Mouse (Mus musculus): ENCODE data around the gene Sf3b6. TPM values are rescaled to one million over a fixed set of nuclear protein-coding genes. Genes with fewer than 3 reads are reported as not detected.

The Sf3b6 gene
- polyA plus RNA-seq, 1 experiment from 2014 or later: 263 TPM

- no peak for ATAC-seq (ENCODE audit: insufficient number of reproducible peaks, insufficient read depth, low FRiP score, low TSS enrichment, low read depth)
- Histone ChIP-seq H3K27me3 (peaks cover 6% of the 10 kb centered on the region), H3K4me2 (no peak overlapping the region)
Observed at GRCm38 (mm10) chr12:4842456-4842855, 25.1 kb downstream of the Sf3b6 start.

GRCm38 (mm10) chr12:4842890-4843597 lies 25.7 kb downstream of the Sf3b6 start, which contains the start of gene Wdcp:
Gene Wdcp, plus strand, starts transcription at chr12:4843303.
- Histone ChIP-seq H3K36me3 (no peaks in the 10 kb centered on the region), H3K27ac (peak within 1 kb of the TSS; percentile 57; the same call in 1 of the 2 replicates), H3K4me3 (peak within 1 kb of the TSS; percentile 78), H3K4me2 (peak within 1 kb of the TSS; percentile 91), H3K9ac (peak within 1 kb of the TSS; percentile 75), H3K9me3 (no peaks in the 10 kb centered on the region), H3K27me3 (peaks cover 6% of the 10 kb centered on the region), H3K4me1 (peaks cover 24% of the 10 kb centered on the region)
- ATAC-seq (ENCODE audit: insufficient number of reproducible peaks, insufficient read depth, low FRiP score, low TSS enrichment, low read depth): peak; percentile 90
- under 1% methylated on average over 30 of the region's 30 CpGs for WGBS

More at GRCm38 (mm10) chr12:4842456-4842855, 25.1 kb downstream of the Sf3b6 start:
- Histone ChIP-seq H3K4me3 (0 out of 2 replicates have a peak overlapping the region, but pooled peaks have one; percentile 78), H3K36me3 (no peaks in the 10 kb centered on the region), H3K27ac (no peak overlapping the region), H3K9ac (no peak overlapping the region), H3K4me1 (peaks cover 24% of the 10 kb centered on the region), H3K9me3 (no peaks in the 10 kb centered on the region)
- WGBS: 83% methylated on average over 8 of the region's 8 CpGs

GRCm38 (mm10) chr12:4843741-4844140 lies 26.4 kb downstream of the Sf3b6 start:
- no peak for ATAC-seq (ENCODE audit: insufficient number of reproducible peaks, insufficient read depth, low FRiP score, low TSS enrichment, low read depth)
- peak overlapping the region; percentile 65 for H3K4me2 ChIP-seq
- H3K4me1 ChIP-seq: peaks cover 24% of the 10 kb centered on the region
- WGBS: under 1% methylated on average over 12 of the region's 12 CpGs
- H3K27ac ChIP-seq: peak overlapping the region; percentile 57; the same call in 1 of the 2 replicates
- no peaks in the 10 kb centered on the region for H3K36me3 ChIP-seq
- peak overlapping the region; percentile 69 for H3K4me3 ChIP-seq
- H3K9ac ChIP-seq: peak overlapping the region; percentile 75
- no peaks in the 10 kb centered on the region for H3K9me3 ChIP-seq
- peaks cover 6% of the 10 kb centered on the region for H3K27me3 ChIP-seq

GRCm38 (mm10) chr12:4856160-4856559 lies 38.8 kb downstream of the Sf3b6 start:
- Histone ChIP-seq H3K27ac (no peak overlapping the region), H3K4me2 (no peak overlapping the region), H3K9ac (no peak overlapping the region), H3K36me3 (peaks cover 50% of the 10 kb centered on the region), H3K9me3 (no peaks in the 10 kb centered on the region), H3K4me3 (no peak overlapping the region), H3K27me3 (no peaks in the 10 kb centered on the region), H3K4me1 (no peaks in the 10 kb centered on the region)
- ATAC-seq (ENCODE audit: insufficient number of reproducible peaks, insufficient read depth, low FRiP score, low TSS enrichment, low read depth): no peak
- 97% methylated on average over 5 of the region's 5 CpGs for WGBS

- H3K4me3 ChIP-seq: no peak overlapping the region
- peaks cover 44% of the 10 kb centered on the region for H3K36me3 ChIP-seq
- no peaks in the 10 kb centered on the region for H3K4me1 ChIP-seq
- no peak overlapping the region for H3K27ac ChIP-seq
- WGBS: 96% methylated on average over 2 of the region's 2 CpGs
- H3K4me2 ChIP-seq: no peak overlapping the region
- no peak overlapping the region for H3K9ac ChIP-seq
- no peaks in the 10 kb centered on the region for H3K27me3 ChIP-seq
- ATAC-seq (ENCODE audit: insufficient number of reproducible peaks, insufficient read depth, low FRiP score, low TSS enrichment, low read depth): no peak
- H3K9me3 ChIP-seq: no peaks in the 10 kb centered on the region
Observed at GRCm38 (mm10) chr12:4856834-4857233, 39.5 kb downstream of the Sf3b6 start.

GRCm38 (mm10) chr12:4859241-4859914 lies 42.0 kb downstream of the Sf3b6 start:
- WGBS: 42% methylated on average over 11 of the region's 11 CpGs
- no peak overlapping the region for H3K4me3 ChIP-seq
- H3K9me3 ChIP-seq: no peaks in the 10 kb centered on the region
- H3K27ac ChIP-seq: peak overlapping the region; percentile 28; the same call in 1 of the 2 replicates
- peaks cover 27% of the 10 kb centered on the region for H3K36me3 ChIP-seq
- peaks cover 13% of the 10 kb centered on the region for H3K4me1 ChIP-seq
- H3K4me2 ChIP-seq: no peak overlapping the region
- H3K27me3 ChIP-seq: no peaks in the 10 kb centered on the region
- H3K9ac ChIP-seq: no peak overlapping the region
- ATAC-seq (ENCODE audit: insufficient number of reproducible peaks, insufficient read depth, low FRiP score, low TSS enrichment, low read depth): no peak

GRCm38 (mm10) chr12:4862672-4863071 lies 45.3 kb downstream of the Sf3b6 start:
- no peak overlapping the region for H3K4me2 ChIP-seq
- 90% methylated on average over 4 of the region's 4 CpGs for WGBS

GRCm38 (mm10) chr12:4863654-4864337 lies 46.5 kb downstream of the Sf3b6 start:
- Histone ChIP-seq H3K27ac (peak overlapping the region; percentile 77), H3K4me2 (no peak overlapping the region), H3K4me1 (peaks cover 16% of the 10 kb centered on the region), H3K27me3 (no peaks in the 10 kb centered on the region), H3K9ac (peak overlapping the region; percentile 28; the same call in 1 of the 2 replicates), H3K9me3 (no peaks in the 10 kb centered on the region), H3K36me3 (no peaks in the 10 kb centered on the region), H3K4me3 (no peak overlapping the region)
- WGBS: 43% methylated on average over 4 of the region's 4 CpGs
- ATAC-seq (ENCODE audit: insufficient number of reproducible peaks, insufficient read depth, low FRiP score, low TSS enrichment, low read depth): peak; percentile 56; the same call in 1 of the 2 replicates

More at GRCm38 (mm10) chr12:4862672-4863071, 45.3 kb downstream of the Sf3b6 start:
- Histone ChIP-seq H3K27me3 (no peaks in the 10 kb centered on the region), H3K4me3 (no peak overlapping the region), H3K9me3 (no peaks in the 10 kb centered on the region), H3K27ac (no peak overlapping the region; the same call in 1 of the 2 replicates), H3K4me1 (peaks cover 16% of the 10 kb centered on the region), H3K9ac (no peak overlapping the region), H3K36me3 (peaks cover 3% of the 10 kb centered on the region; the same call in 1 of the 2 replicates)
- ATAC-seq (ENCODE audit: insufficient number of reproducible peaks, insufficient read depth, low FRiP score, low TSS enrichment, low read depth): no peak

GRCm38 (mm10) chr12:4864338-4864690 lies 47.0 kb downstream of the Sf3b6 start:
- Histone ChIP-seq H3K36me3 (no peaks in the 10 kb centered on the region), H3K9me3 (no peaks in the 10 kb centered on the region), H3K4me3 (no peak overlapping the region), H3K9ac (0 out of 2 replicates have a peak overlapping the region, but pooled peaks have one; percentile 28), H3K27ac (peak overlapping the region; percentile 77), H3K27me3 (no peaks in the 10 kb centered on the region), H3K4me1 (peaks cover 16% of the 10 kb centered on the region), H3K4me2 (no peak overlapping the region)
- WGBS: 57% methylated on average over 4 of the region's 4 CpGs
- no peak for ATAC-seq (ENCODE audit: insufficient number of reproducible peaks, insufficient read depth, low FRiP score, low TSS enrichment, low read depth)

- no peak for ATAC-seq (ENCODE audit: insufficient number of reproducible peaks, insufficient read depth, low FRiP score, low TSS enrichment, low read depth)
- WGBS: 77% methylated on average over 8 of the region's 8 CpGs
- H3K36me3 ChIP-seq: no peaks in the 10 kb centered on the region
- H3K27me3 ChIP-seq: 0 out of 2 replicates have a peak, but pooled peaks cover 6% of the 10 kb centered on the region
- H3K4me3 ChIP-seq: no peak overlapping the region
- peaks cover 11% of the 10 kb centered on the region for H3K4me1 ChIP-seq
- H3K27ac ChIP-seq: no peak overlapping the region
- no peak overlapping the region for H3K9ac ChIP-seq
- no peak overlapping the region for H3K4me2 ChIP-seq
- H3K9me3 ChIP-seq: no peaks in the 10 kb centered on the region
Observed at GRCm38 (mm10) chr12:4868924-4869323, 51.6 kb downstream of the Sf3b6 start.

- H3K27me3 ChIP-seq: 0 out of 2 replicates have a peak, but pooled peaks cover 6% of the 10 kb centered on the region
- H3K4me3 ChIP-seq: no peak overlapping the region
- no peak overlapping the region for H3K9ac ChIP-seq
- peaks cover 11% of the 10 kb centered on the region for H3K4me1 ChIP-seq
- 87% methylated on average over 5 of the region's 5 CpGs for WGBS
- ATAC-seq (ENCODE audit: insufficient number of reproducible peaks, insufficient read depth, low FRiP score, low TSS enrichment, low read depth): no peak
- H3K27ac ChIP-seq: no peak overlapping the region
- H3K9me3 ChIP-seq: no peaks in the 10 kb centered on the region
- no peaks in the 10 kb centered on the region for H3K36me3 ChIP-seq
- no peak overlapping the region for H3K4me2 ChIP-seq
Observed at GRCm38 (mm10) chr12:4871260-4871659, 53.9 kb downstream of the Sf3b6 start.

Data from embryonic facial prominence, embryonic 13.5 days (tissue).